Mouse (Mus musculus) layer of hippocampus, adult 2 months (tissue): ENCODE results near the gene Kcnip4. TPM values are rescaled to one million over a fixed set of nuclear protein-coding genes. Genes with fewer than 3 reads are reported as not detected.

ENCODE experiments used
- DNase-seq, 2 experiments: peaks; one replicate each; pipeline ENCODE4 v3.0.0; 2022; ENCODE audit warnings: low spot score in 2 of 2
- H3K27ac ChIP-seq: fragments of 200-600 bp; 2 replicates; pipeline ENCODE4 v1.8.1; 2022
- H3K4me3 ChIP-seq: fragments of 200-600 bp; 2 replicates; pipeline ENCODE4 v1.8.1; 2022; ENCODE audit warnings: mild to moderate bottlenecking
- CTCF ChIP-seq: fragments of 200-600 bp; conservative IDR thresholded peaks from 2 replicates; pipeline ENCODE4 v1.8.1; 2022; ENCODE audit warnings: antibody characterized with exemption, mild to moderate bottlenecking, moderate library complexity
- total RNA-seq, 2 experiments: library from RNA; stranded (reverse); gene quantifications; 2 replicates each; pipeline ENCODE4 v1.2.3; 2021

Kcnip4 gene
- total RNA-seq, 2 experiments from 2014 or later, result 54.4 to 58.5 TPM

DNA sequence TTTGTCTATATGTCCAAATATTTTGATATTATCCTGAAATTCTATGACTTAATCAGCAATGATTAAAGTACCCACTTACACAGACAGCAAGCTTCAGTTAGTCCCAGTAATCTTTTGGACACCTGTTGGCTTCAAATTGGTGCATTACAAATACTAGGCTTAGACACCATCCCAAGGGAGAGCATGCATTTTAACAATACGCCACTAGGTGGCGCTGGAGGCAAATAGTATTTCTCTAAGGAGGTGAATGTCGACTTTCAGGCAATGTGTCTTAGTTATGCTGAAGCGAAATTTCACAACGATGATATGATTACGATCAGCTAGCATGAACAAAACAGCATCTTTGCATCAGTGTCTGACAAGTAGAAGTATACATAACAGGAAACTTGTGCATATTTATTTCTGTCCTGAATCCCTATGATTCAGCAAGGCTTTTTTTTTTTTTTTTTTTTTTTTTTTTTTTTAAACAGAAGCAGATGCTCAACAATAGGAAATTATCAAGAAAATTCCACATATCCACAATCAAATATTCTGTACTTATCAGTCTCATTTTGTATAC is 434.5 kb downstream of the Kcnip4 start:
- H3K4me3 ChIP-seq, result peak overlapping the region; percentile 36
- peak; percentile 87 to 94 for DNase-seq
- peak; percentile 95 for TF ChIP-seq CTCF
- H3K27ac ChIP-seq, result no peak overlapping the region

DNA sequence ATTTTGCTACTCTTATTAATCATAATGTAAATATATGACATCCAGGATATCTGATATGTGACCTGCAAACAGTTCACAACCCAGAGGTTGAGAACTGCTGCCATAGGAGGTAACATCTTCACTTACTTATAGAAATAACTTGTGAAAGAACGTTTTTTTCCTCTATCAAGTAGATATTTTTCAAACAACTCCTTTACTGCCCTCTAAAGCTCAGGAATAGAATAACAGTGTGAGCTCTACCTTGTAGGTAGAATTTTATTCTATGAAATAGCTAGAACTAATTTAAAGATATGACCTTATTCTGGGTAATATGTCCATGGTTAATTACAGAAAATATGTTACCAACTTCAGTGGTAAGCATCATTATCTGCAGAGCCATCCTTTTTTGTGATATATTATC is 459.1 kb downstream of the Kcnip4 start:
- DNase-seq, result no peak
- peak; percentile 76 for TF ChIP-seq CTCF
- Histone ChIP-seq H3K27ac (no peak overlapping the region), H3K4me3 (no peak overlapping the region)

- no peak overlapping the region for H3K4me3 ChIP-seq
- DNase-seq, result no peak
- H3K27ac ChIP-seq, result no peak overlapping the region
- TF ChIP-seq CTCF, result no peak
These were observed 465.8 kb downstream of the Kcnip4 start for GRCm38 (mm10) chr5:49058926-49059325.

GRCm38 (mm10) chr5:49057636-49058340 is 466.9 kb downstream of the Kcnip4 start:
- TF ChIP-seq CTCF, result no peak
- H3K4me3 ChIP-seq, result no peak overlapping the region
- no peak for DNase-seq
- no peak overlapping the region for H3K27ac ChIP-seq

DNA sequence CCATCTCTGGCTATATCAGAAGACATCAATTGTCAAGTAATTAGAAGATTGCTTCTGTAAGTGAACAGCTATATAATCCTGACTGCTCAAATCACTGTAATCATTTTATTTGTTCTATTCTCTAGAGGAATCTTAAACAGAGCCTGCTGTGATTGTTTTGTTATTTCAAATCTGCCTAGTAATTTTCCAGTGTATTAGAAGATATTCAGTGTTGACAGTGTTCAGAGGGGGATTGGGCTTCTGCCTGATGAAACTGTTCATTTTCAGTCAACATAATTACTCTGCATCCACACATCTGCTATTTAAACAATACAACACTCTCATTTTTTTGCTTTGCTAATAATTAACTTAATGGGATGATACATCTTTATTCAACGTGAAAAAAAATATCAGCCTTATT is 476.7 kb downstream of the Kcnip4 start:
- DNase-seq, result no peak
- Histone ChIP-seq H3K4me3 (no peak overlapping the region), H3K27ac (no peak overlapping the region)
- TF ChIP-seq CTCF, result no peak

GRCm38 (mm10) chr5:49041259-49041845 is 483.4 kb downstream of the Kcnip4 start:
- no peak overlapping the region for H3K4me3 ChIP-seq
- TF ChIP-seq CTCF, result no peak
- DNase-seq, result no peak
- no peak overlapping the region for H3K27ac ChIP-seq

GRCm38 (mm10) chr5:48997359-48997758 is 527.3 kb downstream of the Kcnip4 start:
- Histone ChIP-seq H3K4me3 (no peak overlapping the region), H3K27ac (no peak overlapping the region)
- no peak for TF ChIP-seq CTCF
- no peak for DNase-seq

DNA sequence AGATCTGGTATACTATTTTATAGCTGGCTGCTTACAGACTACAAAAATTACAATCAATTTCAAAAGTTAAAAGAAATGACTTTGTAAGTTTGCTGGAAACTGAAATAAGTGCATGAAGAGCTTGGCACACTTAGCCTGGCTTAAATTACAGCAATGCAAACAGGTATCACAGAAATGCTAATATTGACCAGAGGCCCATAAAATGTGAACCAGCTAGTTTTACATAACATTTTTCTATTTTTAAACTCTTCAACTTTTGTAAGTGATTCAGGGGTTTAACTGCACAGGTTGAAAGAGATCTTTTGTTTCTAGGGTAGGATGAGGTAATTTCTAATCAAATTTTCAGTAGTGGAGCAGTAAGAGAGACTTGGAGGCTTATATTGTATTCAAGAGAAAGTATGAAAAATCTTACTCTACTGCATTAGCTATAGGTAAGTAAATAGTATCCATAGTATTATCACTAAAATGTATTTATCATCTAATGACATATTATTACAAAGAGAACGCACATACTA is 535.5 kb downstream of the Kcnip4 start:
- H3K4me3 ChIP-seq, result no peak overlapping the region
- DNase-seq, result no peak
- no peak overlapping the region for H3K27ac ChIP-seq
- TF ChIP-seq CTCF, result no peak

DNA sequence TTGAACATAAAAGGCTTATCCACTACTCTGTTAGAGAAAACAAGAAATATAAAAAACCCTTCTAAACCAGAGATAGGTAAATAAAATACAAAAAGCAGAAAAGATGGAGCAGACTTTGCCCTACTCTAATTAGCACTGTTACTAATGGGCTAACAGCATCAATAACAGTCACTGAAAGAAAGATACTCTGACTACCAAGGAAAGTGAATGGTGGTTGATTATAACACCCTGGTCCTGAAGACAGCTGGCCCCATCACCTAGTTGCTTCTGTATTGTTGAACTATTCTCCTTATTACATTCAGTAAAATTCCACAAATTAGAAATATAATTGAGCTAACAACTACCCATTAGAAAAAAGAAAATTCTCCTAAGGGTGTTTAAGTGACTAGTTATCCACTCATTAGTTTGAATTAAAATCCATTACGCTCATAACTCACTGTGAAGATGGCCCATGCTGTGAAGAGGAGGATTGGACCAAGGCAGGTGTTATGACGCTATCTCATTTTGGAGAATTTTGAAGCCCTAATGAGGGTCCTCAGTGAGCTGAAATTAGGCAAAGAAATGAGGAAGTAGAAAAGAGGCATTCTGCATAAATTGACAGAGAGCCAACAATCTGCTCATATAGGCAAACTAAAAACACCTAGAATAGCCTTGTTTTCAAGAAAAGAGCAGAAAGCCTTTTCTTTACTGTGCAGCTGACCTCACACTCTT is 582.2 kb downstream of the Kcnip4 start:
- no peak for TF ChIP-seq CTCF
- Histone ChIP-seq H3K4me3 (no peak overlapping the region), H3K27ac (no peak overlapping the region)
- DNase-seq, result no peak

- TF ChIP-seq CTCF, result no peak
- peak in 1 of 2 experiments; percentile 4 for DNase-seq
These were observed 592.8 kb downstream of the Kcnip4 start for GRCm38 (mm10) chr5:48931881-48932280.

DNA sequence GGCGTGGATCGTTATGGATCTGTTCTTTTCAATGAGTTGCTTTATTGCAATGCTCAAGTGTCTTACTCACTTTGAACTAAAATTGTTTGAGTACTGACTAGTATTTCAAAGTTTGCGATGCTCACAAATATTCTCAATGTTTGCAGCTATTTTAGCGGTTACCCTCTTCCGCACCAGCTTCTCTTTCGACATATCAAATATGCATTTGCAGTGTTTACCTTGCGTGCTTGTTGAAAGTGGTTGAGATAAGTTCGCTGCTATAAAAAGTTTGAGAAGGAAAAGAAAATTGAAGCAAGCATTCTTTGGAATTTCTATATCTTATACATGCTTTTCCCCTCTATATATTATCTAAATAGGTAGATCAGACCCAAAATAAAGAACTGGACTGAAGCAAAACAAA is 634.5 kb downstream of the Kcnip4 start:
- Histone ChIP-seq H3K27ac (no peak overlapping the region), H3K4me3 (peak overlapping the region; percentile 49)
- no peak for DNase-seq
- TF ChIP-seq CTCF, result no peak

More at GRCm38 (mm10) chr5:48931881-48932280, 592.8 kb downstream of the Kcnip4 start:
- H3K27ac ChIP-seq, result no peak overlapping the region
- H3K4me3 ChIP-seq, result no peak overlapping the region

DNA sequence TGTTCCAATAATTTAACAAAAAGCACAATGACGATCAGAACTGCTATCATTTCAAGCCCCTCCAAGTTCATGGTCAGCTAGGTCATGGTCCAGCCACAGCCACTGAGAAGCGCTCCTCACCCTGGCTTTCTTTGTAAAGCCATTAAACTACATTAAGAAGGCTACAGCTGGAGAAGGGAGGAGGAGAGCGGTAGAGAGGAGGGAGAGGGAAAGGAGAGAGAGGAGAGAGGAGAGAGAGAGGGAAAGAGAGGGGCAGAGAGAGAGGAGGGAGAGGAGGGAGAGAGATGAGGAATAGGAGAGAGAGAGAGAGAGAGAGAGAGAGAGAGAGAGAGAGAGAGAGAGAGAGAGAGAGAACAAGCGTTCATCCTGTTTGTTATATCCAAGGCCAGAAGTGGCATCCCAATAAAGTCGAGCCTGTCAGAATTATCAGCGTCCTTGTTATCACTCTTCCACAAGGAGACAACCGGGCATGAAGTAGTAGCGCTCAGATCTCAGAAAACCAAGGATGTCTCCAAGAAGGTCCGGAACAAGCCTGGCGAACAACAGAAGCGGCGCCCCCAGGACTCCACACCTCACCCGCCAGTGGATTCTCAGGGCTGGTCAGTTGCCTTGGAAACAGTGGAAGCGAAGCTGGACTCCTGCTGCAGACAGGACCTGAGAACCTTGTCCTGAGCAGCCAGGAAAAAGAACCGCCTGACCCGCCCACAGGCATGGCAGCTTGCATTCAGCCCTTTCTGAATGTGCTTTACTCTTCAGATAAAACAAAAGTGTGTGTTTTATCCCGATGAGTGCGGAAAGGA is 635.1 kb downstream of the Kcnip4 start:
- Histone ChIP-seq H3K4me3 (peak overlapping the region; percentile 49), H3K27ac (no peak overlapping the region)
- DNase-seq, result no peak
- TF ChIP-seq CTCF, result no peak

GRCm38 (mm10) chr5:48878081-48878480 is 646.6 kb downstream of the Kcnip4 start:
- Histone ChIP-seq H3K4me3 (no peak overlapping the region), H3K27ac (no peak overlapping the region)
- no peak for TF ChIP-seq CTCF
- DNase-seq, result no peak
